Mouse (Mus musculus): ENCODE measurements around the gene Tril. TPM values are rescaled to one million over a fixed set of nuclear protein-coding genes. Genes with fewer than 3 reads are reported as not detected.
A peak's percentile ranks its signal among the peaks of the same experiment; 100 is the strongest.

Tril gene
- 1 to 10 TPM; 1.3 to 2.2 TPM for total RNA-seq (2021)
- long read RNA-seq, experiment 1, full-length matches to known transcripts, result 11 of 11 reads
- long read RNA-seq, experiment 1, partial matches to known transcripts, result 0 of 11 reads
- long read RNA-seq, experiment 1, other reads (novel, unspliced or antisense), result 0 of 11 reads
- long read RNA-seq, experiment 2, full-length matches to known transcripts, result 4 of 4 reads
- long read RNA-seq, experiment 2, partial matches to known transcripts, result 0 of 4 reads
- long read RNA-seq, experiment 2, other reads (novel, unspliced or antisense), result 0 of 4 reads

DNA sequence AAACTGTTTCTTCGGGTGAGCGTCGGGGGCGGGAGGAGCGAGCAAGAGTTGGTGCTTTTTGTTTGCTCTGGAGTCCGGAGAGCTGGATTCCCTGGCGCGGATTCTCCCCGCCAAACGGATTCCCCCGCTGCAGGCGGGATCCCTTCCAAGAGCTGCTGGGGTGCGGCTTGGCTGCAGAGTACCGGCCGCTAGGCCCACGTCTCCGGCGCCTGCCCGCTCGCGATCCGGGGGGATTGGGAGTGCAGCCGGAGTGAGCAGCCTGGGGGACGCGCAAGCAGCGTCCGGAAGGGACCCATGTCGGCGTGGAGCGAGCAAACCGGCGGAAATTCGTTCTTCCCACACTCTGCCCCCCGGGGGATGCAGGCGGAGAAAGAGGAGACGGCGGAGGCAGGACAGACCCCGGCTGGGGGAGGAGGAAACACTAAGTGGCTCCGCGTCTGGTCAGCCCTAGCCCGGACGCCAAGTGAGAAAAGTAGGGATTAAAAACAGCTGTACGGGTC lies at the start of gene Tril:
Tril (minus strand) TSS at position 345 of the 500 bp plus-strand sequence.
- H3K27ac ChIP-seq, result peak within 1 kb of the TSS; percentile 83
- intact Hi-C loops (cut with DNase I), result no loop called here
- H3K4me3 ChIP-seq, result peak within 1 kb of the TSS; percentile 88
- peak; percentile 91 for DNase-seq
- no peak for TF ChIP-seq CTCF (IDR thresholded peaks at IDR 0.05)

GRCm38 (mm10) chr6:53863011-53863410 lies 42.4 kb upstream of the Tril start:
- DNase-seq, result no peak
- intact Hi-C loops (cut with DNase I), result no loop called here
- peak overlapping the region; percentile 24; the same call in 1 of the 2 replicates for H3K27ac ChIP-seq
- no peak overlapping the region for H3K4me3 ChIP-seq
- TF ChIP-seq CTCF (IDR thresholded peaks at IDR 0.05), result no peak

DNA sequence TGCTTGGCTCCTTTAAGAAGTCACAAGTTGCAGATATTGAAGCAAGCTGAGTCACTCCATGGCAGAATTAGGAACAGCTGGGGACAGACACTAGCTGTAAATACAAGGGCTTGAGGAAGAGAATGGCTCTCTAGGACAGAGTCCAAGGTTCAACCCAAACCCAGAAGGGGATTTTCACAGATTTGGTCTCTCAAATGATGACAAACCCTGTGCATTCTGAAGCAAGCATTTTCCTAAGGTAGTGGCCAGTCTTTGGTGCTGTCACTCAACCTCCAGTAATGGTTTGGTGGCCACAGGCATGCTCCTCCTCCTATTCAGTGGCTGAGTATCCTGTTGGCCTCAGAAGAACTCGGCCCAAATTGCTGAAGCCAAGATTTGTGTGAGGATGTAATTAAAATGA lies 38.5 kb upstream of the Tril start:
- intact Hi-C loops (cut with DNase I), result no loop called here
- no peak for TF ChIP-seq CTCF (IDR thresholded peaks at IDR 0.05)
- H3K27ac ChIP-seq, result peak overlapping the region; percentile 51
- H3K4me3 ChIP-seq, result no peak overlapping the region
- no peak for DNase-seq

DNA sequence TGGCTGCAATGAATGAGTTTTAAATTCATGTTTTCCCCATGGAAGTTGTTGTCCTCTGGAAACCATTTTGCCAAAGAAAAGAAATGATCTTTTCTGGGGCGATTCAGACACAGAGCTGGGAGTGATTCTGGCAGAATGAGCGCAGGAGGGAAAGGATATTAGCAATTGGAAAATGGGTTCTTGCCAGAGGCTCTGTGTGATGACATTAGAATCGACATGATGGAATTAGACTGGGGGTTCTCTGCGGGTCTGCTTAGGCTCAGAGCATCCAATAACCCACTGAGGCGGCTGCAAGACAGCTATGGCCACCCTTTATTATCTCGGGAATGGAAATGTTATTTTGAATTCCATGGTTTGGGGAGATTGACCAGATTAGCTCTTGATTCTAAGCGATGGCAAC lies 37.2 kb upstream of the Tril start:
- TF ChIP-seq CTCF (IDR thresholded peaks at IDR 0.05), result no peak
- Histone ChIP-seq H3K4me3 (no peak overlapping the region), H3K27ac (peak overlapping the region; percentile 57)
- intact Hi-C loops (cut with DNase I), result no loop called here
- DNase-seq, result no peak

DNA sequence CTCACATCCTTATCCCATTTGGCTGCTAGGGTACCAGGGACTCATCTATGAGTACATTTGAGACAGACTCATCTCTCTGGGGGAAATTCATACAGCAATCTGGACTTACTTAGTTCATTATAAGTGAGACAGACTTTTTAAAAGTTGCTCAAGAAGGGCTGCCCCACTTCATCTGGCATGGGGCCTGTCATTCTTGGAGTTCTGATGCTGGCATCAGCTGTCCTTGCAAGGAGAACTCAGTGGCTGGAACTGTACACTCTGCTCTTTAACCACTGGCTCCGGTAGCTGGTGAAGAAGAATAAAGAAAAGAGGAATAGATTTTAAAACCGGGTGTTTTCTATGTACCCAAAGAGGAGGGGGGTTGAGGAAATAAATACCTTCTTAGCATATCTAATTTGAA lies 36.1 kb upstream of the Tril start:
- peak; percentile 55 for DNase-seq
- no peak for TF ChIP-seq CTCF (IDR thresholded peaks at IDR 0.05)
- intact Hi-C loops (cut with DNase I), result no loop called here
- Histone ChIP-seq H3K27ac (peak overlapping the region; percentile 28; the same call in 1 of the 2 replicates), H3K4me3 (no peak overlapping the region)

DNA sequence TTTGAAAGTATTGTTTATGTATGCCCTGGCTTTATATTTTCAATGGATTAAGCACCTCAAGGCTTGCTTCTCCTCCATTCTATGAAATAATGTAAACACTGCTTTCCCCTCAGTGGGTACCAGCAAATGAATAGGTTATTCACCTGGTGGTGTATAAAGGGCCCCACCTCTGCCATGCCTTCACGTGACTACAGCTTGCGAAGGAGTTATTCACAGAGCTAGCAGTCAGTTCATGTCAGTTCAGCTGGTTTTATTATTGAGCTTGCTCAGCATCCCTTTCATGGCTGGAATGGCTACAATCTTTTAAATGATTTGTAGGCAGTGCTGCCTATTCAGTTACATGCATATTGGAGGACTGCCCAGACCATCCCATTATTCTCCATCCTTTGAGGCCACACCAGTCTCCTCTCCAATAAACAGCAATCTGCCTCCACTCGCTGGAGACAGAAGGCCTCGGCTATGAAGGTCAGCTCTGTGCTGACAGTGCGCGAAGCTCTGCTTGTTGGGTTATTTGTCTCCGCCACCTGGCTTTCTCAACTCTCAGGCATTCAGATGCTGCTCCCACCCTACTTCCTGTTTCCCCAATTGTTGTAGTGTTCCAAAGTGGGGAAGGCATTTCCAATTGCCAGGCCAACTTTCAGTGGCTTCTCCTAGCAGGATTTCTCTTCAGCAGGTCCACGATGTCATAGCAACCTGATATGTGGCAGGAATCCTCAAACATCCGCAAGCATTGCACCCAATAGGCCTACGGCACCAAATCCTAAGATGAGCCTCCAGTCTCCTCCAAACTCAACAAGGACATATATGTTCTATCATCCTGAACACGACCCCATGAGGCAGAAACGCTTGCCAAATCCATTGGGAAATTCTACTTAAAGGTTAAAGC lies 34.6 kb upstream of the Tril start:
- peak overlapping the region; percentile 32 for H3K27ac ChIP-seq
- peak; percentile 28 for DNase-seq
- intact Hi-C loops (cut with DNase I), result no loop called here
- TF ChIP-seq CTCF (IDR thresholded peaks at IDR 0.05), result no peak
- no peak overlapping the region for H3K4me3 ChIP-seq

DNA sequence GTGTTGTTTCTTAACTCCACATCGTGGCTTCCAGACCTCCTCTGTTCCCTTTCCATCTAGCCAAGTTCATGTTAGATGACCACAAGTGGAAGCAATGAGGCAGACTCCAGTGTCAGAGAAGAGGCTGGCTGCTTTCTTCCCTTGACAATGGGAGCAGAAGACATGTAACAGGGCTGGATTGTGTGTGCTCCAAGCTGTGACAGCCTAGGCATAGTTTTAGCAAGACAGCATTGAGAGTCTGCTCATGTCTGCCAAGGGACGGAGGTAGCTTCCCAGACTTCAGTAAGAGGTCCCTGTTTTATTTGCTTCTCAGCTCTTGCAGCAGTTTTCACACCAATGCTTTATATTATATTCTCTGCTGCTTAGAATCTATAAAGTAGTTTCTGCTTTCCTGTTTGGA lies 33.6 kb upstream of the Tril start:
- Histone ChIP-seq H3K4me3 (no peak overlapping the region), H3K27ac (no peak overlapping the region)
- intact Hi-C loops (cut with DNase I), result no loop called here
- no peak for TF ChIP-seq CTCF (IDR thresholded peaks at IDR 0.05)
- DNase-seq, result no peak

GRCm38 (mm10) chr6:53853546-53853945 lies 32.9 kb upstream of the Tril start:
- Histone ChIP-seq H3K27ac (no peak overlapping the region), H3K4me3 (no peak overlapping the region)
- no peak for TF ChIP-seq CTCF (IDR thresholded peaks at IDR 0.05)
- intact Hi-C loops (cut with DNase I), result no loop called here
- no peak for DNase-seq

DNA sequence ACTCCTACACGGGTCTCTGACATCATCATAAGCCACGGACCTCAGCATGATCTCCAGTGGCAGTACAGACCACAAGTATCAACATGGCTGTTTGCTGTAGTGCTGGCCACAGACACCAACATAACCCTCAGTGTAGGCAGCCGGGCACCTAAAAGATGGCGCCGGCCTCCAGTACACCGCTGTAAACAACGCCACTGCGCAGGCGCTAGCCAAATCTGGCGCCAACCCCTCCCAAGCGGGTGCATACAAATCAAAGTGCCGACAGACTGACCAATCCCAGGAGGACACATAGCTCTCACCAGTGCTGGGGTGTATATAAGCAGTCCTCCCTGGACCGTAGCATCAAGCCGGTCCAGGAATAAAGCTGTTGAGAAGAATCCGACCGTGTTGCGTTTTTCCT lies 24.0 kb upstream of the Tril start:
- no peak for TF ChIP-seq CTCF (IDR thresholded peaks at IDR 0.05)
- Histone ChIP-seq H3K27ac (no peak overlapping the region), H3K4me3 (no peak overlapping the region)
- DNase-seq, result no peak
- intact Hi-C loops (cut with DNase I), result no loop called here

- no peak for TF ChIP-seq CTCF (IDR thresholded peaks at IDR 0.05)
- Histone ChIP-seq H3K4me3 (no peak overlapping the region), H3K27ac (no peak overlapping the region)
- DNase-seq, result peak; percentile 78
- intact Hi-C loops (cut with DNase I), result no loop called here
These were observed 4.6 kb upstream of the Tril start for GRCm38 (mm10) chr6:53825213-53825612.

GRCm38 (mm10) chr6:53821041-53821501 lies 441 bp upstream of the Tril start:
- intact Hi-C loops (cut with DNase I), result no loop called here
- peak overlapping the region; percentile 88 for H3K4me3 ChIP-seq
- no peak for TF ChIP-seq CTCF (IDR thresholded peaks at IDR 0.05)
- no peak for DNase-seq
- H3K27ac ChIP-seq, result peak overlapping the region; percentile 83

GRCm38 (mm10) chr6:53819761-53820485 lies 707 bp downstream of the Tril start:
- TF ChIP-seq CTCF (IDR thresholded peaks at IDR 0.05), result no peak
- peak overlapping the region; percentile 88 for H3K4me3 ChIP-seq
- DNase-seq, result peak; percentile 64
- intact Hi-C loops (cut with DNase I), result no loop called here
- peak overlapping the region; percentile 83 for H3K27ac ChIP-seq
